Mouse (Mus musculus) kidney, adult 8-10 months (tissue): ENCODE data around the gene Nt5c1b.
A peak's percentile ranks its signal among the peaks of the same experiment; 100 is the strongest.

ENCODE experiments used
- DNase-seq, 2 experiments: peaks; one replicate each; pipeline ENCODE4 v3.0.0; 2022

The Nt5c1b gene

DNA sequence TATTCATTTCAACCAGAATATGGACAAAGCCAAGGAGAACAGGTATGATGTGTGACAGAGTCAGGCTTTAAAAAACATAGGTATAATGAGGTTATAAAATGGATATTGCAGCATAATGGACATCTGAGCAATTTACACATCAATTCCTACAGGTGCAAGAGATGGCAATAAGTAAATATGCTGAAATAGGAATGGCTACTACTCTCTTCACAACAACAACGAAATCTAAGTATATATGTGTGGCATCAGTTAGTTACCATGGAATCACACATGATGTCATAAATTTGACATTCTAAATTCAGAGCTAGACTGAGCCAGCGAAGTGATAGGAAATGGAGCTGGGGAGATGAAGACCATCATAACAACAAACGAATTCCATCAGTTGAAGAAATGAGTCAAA, at the start of gene Nt5c1b:
Gene Nt5c1b (plus strand): TSS at position 301 of the 400 bp plus-strand sequence.
- no peak for DNase-seq

DNA sequence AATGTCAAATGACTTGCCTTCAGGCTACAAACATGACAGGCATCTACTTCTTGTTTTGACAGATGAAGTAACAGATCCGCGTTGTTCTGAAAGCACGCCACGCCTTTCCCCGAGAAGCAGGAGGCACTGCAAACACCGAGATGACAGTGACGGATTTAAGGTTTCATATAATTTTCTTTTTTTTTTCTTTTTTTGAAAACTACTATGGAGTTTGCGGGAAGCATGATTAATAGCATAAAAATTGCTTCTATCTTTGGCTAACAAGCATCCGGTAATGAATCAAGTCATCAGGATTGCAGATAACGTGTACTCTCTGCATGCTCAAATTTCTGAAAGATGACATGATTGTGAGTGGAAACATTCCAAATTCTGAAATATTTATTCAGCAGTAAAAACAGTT, 42.1 kb upstream of the Nt5c1b start:
- no peak for DNase-seq

DNA sequence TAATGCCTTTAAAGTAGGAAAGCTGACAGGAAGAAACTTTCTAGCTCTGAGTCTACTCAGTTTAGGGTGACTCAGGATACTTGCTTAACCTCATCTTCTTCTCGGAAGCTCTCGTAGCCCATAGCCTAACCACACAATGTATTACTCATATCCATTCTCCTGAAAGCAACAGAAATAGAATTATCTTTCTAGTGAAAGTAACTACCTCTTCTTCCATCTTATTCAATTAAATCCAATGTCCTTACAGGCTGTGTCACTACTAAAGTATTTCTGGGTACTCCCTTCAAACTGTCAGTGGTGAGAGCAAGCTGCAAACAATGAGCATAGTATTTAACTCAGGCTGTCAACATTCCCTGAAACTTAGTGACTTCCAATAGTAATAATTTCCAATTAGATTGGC, 40.3 kb upstream of the Nt5c1b start:
- DNase-seq = no peak

DNA sequence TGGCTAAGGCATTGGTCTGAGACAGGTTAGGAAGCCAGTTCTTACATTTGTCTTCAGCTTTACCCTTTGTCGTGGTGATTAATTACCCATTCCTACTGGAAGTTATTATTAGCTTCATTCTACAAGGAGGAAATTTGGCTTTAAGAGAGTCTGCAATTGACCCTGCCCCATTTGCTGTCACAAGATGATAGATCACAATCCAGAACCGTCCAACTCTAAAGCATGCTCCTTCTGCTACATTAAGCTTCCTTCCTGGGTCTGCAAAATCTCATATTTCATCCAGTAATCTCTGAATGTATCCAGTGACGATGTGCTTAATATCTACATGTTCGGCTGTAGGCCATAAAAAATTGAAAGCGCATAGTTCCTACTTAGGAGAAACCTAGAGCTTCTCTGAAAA, 29.2 kb upstream of the Nt5c1b start:
- DNase-seq = no peak

DNA sequence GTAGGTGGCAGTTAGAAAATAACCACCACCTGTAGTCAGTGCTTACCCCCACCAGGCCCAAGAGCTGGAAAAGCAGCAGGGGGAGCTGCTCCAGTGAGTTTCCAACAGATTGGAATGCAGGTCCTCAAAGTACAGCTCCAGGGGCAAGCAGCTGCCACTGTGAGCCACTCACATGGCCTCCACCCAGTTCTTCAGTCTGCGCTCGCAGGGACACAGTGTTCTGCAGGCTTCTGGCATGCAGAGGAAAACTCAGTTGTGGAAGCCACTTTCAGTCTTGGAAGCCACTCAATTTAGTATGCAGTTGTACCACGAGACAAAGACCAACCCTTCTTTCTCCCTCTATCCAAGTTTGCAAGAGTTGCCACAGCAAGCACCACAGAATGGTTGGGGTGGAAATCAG, 19.1 kb upstream of the Nt5c1b start:
- DNase-seq = no peak

DNA sequence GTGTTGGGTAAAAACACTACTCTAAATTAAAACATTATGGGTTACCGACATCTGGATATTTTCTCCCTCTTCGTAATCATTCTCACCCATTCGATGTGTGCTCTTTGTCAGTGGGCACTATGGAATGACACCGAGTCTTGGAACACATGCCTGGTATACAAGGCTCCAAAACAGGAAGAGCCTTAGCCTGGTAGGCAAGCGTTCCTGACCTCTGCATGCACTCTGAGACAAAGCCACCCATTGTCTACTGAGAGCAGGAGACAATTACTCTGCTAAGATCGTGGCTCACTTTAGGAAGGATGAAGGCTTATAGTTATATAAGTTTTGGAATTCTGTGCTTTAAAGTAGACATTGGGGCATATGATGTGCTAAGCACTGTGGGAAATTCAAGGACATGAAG, 12.0 kb upstream of the Nt5c1b start:
- DNase-seq = no peak

DNA sequence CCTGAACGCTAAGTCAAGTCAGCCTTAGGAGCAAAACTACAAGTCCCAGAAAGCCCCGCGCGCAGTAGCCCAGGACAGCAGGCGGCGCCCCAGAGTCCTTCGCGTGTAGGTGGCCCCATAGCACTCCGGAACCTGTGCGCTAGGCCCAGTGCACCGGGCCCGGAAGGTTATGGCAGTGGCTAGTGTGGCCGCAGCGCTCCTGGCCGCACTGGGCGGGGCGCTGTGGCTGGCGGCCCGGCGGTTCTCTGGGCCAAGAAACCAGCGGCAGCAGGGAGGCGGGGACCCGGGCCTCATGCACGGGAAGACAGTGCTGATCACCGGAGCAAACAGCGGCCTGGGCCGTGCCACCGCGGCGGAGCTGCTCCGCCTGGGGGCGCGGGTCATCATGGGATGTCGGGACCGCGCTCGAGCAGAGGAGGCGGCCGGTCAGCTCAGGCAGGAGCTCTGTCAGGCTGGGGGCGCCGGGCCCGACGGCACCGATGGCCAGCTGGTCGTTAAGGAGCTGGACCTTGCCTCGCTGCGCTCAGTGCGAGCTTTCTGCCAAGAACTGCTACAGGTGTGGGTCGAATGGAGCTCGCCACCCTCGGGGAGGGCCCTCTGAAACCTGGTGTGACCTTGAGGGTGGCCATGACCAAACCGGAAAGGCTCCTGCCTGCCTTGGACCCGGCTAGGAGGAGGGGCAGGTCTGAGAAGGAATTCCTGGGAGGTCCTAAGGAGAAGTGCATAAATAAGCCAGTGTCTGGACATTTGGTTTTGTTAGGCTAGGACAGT, 21.1 kb downstream of the Nt5c1b start, which contains the start of gene Rdh14:
Gene Rdh14 (plus strand): TSS at position 102 of the 771 bp plus-strand sequence.
- DNase-seq = peak; percentile 97 to 99

DNA sequence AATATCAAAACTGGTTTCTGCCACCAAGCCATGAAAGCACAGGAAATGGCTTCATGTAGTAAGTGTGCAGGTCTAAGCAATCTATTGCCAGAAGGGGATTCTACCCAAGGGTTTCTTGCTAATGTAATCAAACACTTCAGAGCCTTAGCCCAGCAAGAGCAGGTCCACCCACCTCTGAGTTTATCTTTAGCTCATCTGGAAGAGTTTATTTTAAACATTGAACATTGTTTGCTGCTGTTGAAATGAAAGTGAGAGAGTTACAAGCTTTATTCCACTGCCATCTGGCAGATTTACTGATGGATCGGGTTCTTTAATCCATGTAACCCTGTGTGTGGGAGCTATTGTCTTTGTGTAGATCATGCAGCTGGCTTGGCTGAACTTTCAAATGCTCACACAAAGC, 31.0 kb downstream of the Nt5c1b start:
- DNase-seq = no peak

DNA sequence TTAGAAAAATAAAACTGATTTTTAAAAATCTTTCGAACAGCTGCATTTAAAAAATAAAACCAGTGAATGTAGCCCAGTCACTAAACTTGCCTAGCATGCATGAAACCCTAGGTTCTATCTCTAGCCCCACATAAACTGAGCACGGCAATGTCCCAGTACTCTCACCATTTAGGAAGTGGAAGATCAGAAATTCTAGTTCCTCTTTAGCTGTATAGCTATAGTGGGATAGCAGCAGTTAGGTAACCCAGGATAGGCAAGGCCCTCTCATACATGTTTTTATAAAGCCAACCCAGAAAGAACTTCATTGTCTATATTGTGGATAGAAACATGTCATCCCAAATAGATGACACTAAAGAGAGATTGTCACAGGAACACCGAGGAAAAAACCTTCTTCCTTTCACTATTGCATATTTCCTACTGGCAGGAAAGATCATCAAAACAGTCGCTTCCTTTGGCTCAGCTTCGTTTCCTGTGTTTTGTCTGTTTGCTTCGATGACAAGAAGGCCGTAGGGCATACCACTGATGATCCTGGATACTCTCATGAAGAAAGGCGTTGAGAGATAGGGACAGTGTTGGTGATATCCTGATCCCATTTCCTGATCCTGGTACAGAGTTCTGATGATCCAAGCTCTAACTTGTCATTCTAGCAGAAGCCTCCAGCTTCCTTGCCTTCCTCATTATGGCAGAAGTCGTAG, 32.8 kb downstream of the Nt5c1b start:
- DNase-seq = no peak

DNA sequence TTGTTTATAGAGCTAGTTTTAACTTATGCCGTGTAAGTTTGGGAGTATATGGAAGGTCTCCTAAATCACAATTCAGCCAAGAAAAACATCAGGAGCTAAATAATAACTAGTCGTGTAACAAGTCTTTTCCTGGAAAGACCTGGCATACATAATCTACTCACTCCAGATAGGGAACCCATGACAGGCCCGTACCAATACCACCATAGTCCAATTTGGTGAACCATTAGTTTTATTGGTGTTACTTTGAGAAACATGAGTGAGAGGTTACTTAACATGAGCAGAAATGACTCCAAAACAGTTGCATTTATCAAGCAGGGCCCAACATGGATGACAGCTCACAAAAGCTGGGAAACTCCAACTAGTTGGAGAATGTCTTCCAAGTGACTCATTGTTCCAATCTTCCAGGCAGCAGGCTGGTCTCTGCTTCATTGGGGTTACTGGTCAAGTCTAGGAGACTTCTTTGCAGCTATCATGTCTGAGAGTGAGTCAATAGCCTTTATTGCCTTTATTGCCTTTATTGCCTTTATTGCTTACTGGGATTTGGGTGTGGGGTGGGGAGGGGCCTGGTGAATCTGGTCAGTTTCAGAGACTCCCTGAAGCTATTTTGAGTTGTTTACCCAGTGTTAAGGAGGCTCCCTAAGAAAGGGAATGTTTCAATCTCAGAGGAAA, 40.9 kb downstream of the Nt5c1b start:
- no peak for DNase-seq

DNA sequence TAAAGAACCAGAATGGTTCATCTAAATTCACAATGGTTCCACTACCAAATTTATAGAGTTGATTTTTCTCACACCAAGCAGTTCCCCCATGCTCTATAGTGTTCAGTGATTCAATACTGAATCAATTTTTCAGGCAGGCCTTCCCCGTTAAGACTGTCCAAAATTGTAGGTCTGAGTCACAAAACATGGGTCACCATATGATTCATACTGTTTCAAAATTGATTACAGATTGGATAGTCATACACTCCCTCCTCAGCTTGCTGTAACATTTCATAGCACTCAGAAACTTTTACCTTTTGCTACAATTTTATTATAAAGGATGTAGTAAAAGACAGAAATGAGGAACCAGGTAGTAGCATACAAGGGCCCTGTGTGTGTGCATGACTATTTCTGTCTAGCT, 41.7 kb downstream of the Nt5c1b start:
- no peak for DNase-seq

DNA sequence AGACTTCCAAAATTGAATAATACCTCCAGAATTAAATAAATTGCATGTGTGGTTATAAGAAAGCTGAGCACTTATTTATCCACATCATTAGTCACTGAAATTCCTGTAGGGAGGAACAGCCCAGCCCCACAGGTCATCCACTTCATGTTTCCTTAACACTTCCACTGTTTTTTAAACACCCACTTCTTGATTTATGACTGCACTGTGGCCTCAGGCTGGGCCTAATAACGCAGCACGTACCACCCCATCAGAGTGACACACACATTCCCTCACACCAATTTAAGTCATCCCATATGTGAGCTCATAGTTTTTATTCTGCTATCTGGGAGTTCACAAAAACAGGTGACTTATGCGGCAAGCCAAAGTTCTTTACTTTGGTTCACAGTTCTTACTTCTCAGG, 52.6 kb downstream of the Nt5c1b start:
- DNase-seq = no peak

DNA sequence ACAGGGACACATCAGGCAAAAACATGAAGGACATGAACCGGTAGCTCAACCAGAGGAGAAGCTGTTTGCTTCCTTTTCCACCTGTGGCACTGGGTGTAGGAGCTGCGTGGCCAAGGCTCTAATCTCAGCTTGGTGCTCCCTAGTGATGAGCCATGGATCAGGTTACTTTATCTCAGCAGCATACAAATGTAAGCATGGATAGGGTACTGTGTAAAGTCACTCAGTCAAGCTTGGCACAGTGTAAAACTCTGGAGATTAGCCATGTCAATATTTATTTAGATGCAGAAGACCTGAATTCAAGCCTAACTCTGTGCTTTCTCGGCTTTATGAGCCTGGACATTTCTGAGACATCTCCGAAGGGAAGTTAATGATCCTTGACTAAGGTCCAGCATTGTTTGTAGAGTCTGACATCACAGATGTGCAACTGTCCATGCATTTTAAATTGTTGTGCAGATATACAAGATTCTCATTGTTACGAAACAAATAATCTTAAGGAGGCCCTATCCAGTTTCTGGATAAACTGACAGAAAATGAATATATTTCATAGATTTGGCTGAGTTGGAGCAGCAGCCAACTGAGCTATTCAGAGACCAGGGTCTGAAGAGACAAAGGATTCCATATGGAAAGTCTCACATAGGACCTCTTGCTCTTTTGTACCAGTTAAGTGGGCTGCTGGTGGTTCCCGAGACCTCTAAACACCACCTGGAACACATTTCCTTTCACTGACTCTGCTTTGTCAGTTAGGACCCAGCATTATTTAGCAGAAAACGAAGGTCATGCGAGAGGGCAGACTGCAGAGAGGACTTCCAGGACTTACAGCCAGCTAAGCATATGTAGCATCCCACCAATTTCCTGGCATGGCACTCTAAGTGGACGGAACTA, 56.5 kb downstream of the Nt5c1b start:
- DNase-seq = no peak

DNA sequence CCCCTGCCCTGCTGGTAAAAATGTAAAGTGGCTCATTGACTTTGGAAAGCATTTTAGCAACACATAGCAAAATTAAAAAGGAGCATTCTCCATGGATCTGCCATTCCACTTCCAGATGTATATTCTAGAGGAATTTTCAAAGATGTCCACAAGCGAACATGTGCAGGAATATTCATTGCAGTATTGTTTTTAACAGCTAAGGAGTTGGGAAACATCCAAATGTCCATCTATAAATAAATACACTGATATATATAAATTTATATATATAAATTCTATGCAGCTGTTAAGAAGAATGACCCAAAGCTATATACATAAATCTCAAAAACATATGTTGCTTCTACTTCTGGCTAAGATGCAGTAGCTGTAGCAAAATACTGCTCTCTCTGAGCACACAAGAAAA, 61.2 kb downstream of the Nt5c1b start:
- no peak for DNase-seq

DNA sequence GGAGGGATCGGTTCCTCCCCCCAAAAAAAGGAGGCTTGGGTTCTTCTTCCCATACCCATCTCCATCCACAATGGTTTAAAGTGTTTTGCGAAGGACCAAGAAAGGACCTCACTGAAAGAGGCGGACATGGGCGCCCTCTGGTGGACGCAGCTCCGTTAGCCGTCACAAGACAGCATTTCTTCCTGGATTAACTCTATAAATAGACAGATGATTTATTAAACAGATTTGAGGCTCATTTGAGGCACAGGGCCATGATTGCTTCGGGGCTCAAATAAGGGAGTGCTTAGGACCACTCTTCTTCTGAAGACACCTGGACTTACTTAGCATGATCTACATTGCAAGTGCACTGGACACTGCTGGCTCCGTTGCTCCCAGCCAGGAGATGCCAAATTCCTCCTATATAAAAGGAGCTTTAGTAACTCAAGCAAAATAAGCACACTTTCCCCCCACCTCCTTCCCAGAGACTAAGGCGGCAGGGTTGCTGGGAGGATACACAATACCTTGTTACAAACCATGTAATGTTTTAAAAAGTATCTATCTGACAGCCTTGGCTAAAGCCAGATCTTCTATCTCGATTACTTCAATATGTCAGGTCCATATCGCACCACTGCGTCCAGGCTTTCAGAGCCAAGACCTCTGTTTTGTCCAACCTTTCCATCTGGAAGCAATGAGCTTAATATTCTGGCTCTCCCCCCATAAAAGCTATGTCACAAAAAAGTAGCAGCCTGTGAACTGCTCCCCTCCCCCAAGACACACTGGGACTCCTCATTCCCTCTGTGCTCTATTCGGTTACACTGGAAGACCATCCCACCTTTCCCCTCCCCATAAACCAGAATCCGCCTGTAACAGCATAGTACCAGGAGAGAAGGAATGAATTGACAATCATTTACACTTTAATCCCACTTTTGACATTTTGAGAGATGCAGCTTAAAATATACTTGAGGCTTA, 68.6 kb downstream of the Nt5c1b start:
- peak; percentile 44 to 82 for DNase-seq
